Mouse (Mus musculus) cerebellum, adult 2 months (tissue): ENCODE measurements at regions not wholly inside any gene's neighbourhood (a gene's known extent, or its start where the extent isn't known, plus 50 kb on each side); places are given as distances from the start of the nearest gene placed in this dataset.

Experiments
- DNase-seq, 2 experiments: peaks; one replicate each; pipeline ENCODE4 v3.0.0; 2021
- H3K27ac ChIP-seq: fragments of 200-500 bp; 2 replicates; pipeline ENCODE4 v1.5.1; 2012; ENCODE audit warnings: low read length, control low read depth, inconsistent platforms; ENCODE audit not compliant: insufficient read depth
- H3K27me3 ChIP-seq: fragments of 200-500 bp; 2 replicates; pipeline ENCODE4 v1.6.1; 2012; ENCODE audit warnings: inconsistent platforms, mild to moderate bottlenecking, low read length, moderate library complexity; ENCODE audit not compliant: control insufficient read depth, insufficient read depth
- H3K4me1 ChIP-seq: fragments of 200-500 bp; 2 replicates; pipeline ENCODE4 v1.6.1; 2011; ENCODE audit warnings: low read length; ENCODE audit not compliant: control insufficient read depth, insufficient read depth
- H3K4me3 ChIP-seq: fragments of 200-500 bp; replicated peaks from 2 replicates; pipeline ENCODE3; 2011; ENCODE audit warnings: mild to moderate bottlenecking, low read depth, low read length, control low read depth; ENCODE audit not compliant: insufficient read depth
- CTCF ChIP-seq: fragments of 200-500 bp; IDR thresholded peaks from 2 replicates; pipeline ENCODE4 v1.5.1; 2011; ENCODE audit warnings: low read depth, mild to moderate bottlenecking, control low read depth, low read length, moderate library complexity, borderline replicate concordance; ENCODE audit not compliant: insufficient read depth
- POLR2A ChIP-seq: fragments of 200-500 bp; IDR thresholded peaks from 2 replicates; pipeline ENCODE4 v1.6.1; 2011; ENCODE audit warnings: low read length, control low read depth, borderline replicate concordance; ENCODE audit not compliant: insufficient read depth
- WGBS: fragments of 180-500 bp; shearing (Covaris S2); methylation state at CpG from one replicate; pipeline ENCODE4 v1.1.7; 2018; 5-methylcytosine and 5-hydroxymethylcytosine counted together

GRCm38 (mm10) chr2:61013006-61013405, 50.0 kb upstream of the Rbms1 start:
- WGBS: 35% methylated on average over 6 of the region's 6 CpGs
- no peak for TF ChIP-seq CTCF
- TF ChIP-seq POLR2A: no peak
- no peak overlapping the region for H3K27ac ChIP-seq
- H3K4me1 ChIP-seq: no peaks in the 10 kb centered on the region
- H3K27me3 ChIP-seq: no peaks in the 10 kb centered on the region
- no peak for DNase-seq
- no peak overlapping the region for H3K4me3 ChIP-seq
